Mouse (Mus musculus) cortical plate, adult 2 months (tissue): ENCODE measurements around the gene Moxd1.

Experiments used
- CTCF ChIP-seq: fragments of 200-500 bp; IDR thresholded peaks from 2 replicates; pipeline ENCODE4 v1.5.1; 2011; ENCODE audit warnings: mild to moderate bottlenecking, control low read depth, low read length; ENCODE audit not compliant: insufficient read depth; ENCODE audit errors: extremely low read depth
- POLR2A ChIP-seq: fragments of 200-500 bp; IDR thresholded peaks from 2 replicates; pipeline ENCODE4 v1.6.1; 2011; ENCODE audit warnings: mild to moderate bottlenecking, low read length, control low read depth; ENCODE audit not compliant: insufficient read depth; ENCODE audit errors: extremely low read depth

GRCm38 (mm10) chr10:24317126-24317836 lies 94.0 kb downstream of the Moxd1 start:
- no peak for TF ChIP-seq POLR2A
- no peak for TF ChIP-seq CTCF
